Mouse (Mus musculus) R1 (cell line): ENCODE measurements at regions not wholly inside any gene's neighbourhood (a gene's known extent, or its start where the extent isn't known, plus 50 kb on each side); places are given as distances from the start of the nearest gene placed in this dataset.

ENCODE experiments used
- DNase-seq: peaks from one replicate; pipeline ENCODE4 v3.0.0-alpha.2; 2018; ENCODE audit warnings: low read depth, low spot score

GRCm38 (mm10) chr1:17838408-17839022 lies 307.2 kb downstream of the Crisp4 start:
- DNase-seq, result peak; percentile 6

- DNase-seq, result no peak
These were observed 319.8 kb downstream of the Crisp4 start for GRCm38 (mm10) chr1:17825860-17826259.
